Mouse (Mus musculus): ENCODE data around the gene Rhbdf1.

GRCm38 (mm10) chr11:32187256-32187655 lies 34.8 kb downstream of the Rhbdf1 start:
- no peak for TF ChIP-seq POLR2A (IDR thresholded peaks at IDR 0.05; ENCODE audit: control insufficient read depth, extremely low read depth, insufficient read depth, low read length, poor library complexity)
- no peak for TF ChIP-seq CTCF (IDR thresholded peaks at IDR 0.05; ENCODE audit: borderline replicate concordance, control insufficient read depth, extremely low read depth, insufficient read depth, low read length, poor library complexity)

Data from thymus, adult 2 months (tissue).